Mouse (Mus musculus) heart, postnatal 36 days (tissue): ENCODE measurements around the gene Gm6993. TPM values are rescaled to one million over a fixed set of nuclear protein-coding genes. Genes with fewer than 3 reads are reported as not detected.

Source experiments
- DNase-seq, 2 experiments: peaks; one replicate each; pipeline ENCODE4 v3.0.0; 2021 to 2022
- intact Hi-C: fragments of 180-260 bp; cut with DNase I; formaldehyde crosslinking; loops from one replicate; pipeline ENCODE4 v1.15.1; 2025
- total RNA-seq, 2 experiments: library from RNA; stranded (reverse); gene quantifications; 2 replicates each; pipeline ENCODE4 v1.2.3; 2021

Gm6993 gene
- total RNA-seq: not detected

- intact Hi-C loops: no loop called here
Measured at GRCm38 (mm10) chr12:31240470-31240869, at the start of gene Gm6993. Gm6993 (plus strand) TSS chr12:31240770.

GRCm38 (mm10) chr12:31191329-31191954, 49.1 kb upstream of the Gm6993 start:
- intact Hi-C loops: loop anchor here (2.0 kb wide), 1 partner anchor 73 kb away; the partner anchor contains the start of gene Lamb1
- peak; percentile 71 to 78 for DNase-seq

More at GRCm38 (mm10) chr12:31240470-31240869, at the start of gene Gm6993:
- DNase-seq: no peak

DNA sequence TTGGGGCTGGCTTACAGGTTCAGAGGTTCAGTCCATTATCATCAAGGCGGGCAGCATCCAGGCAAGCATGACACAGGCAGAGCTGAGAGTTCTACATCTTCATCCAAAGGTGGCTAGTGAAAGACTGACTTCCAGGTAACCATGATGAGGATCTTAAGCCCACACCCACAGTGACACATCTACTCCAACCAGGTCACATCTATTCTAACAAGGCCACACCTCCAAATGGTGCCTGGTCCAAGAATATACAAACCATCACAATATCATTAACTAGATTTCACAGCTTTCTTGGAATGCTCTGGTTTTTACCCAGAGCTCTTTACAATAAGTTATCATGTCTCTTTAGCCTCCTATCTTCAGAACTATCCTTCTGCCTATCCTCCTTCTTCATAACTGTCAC, 38.1 kb upstream of the Gm6993 start:
- no peak for DNase-seq
- intact Hi-C loops: no loop called here

DNA sequence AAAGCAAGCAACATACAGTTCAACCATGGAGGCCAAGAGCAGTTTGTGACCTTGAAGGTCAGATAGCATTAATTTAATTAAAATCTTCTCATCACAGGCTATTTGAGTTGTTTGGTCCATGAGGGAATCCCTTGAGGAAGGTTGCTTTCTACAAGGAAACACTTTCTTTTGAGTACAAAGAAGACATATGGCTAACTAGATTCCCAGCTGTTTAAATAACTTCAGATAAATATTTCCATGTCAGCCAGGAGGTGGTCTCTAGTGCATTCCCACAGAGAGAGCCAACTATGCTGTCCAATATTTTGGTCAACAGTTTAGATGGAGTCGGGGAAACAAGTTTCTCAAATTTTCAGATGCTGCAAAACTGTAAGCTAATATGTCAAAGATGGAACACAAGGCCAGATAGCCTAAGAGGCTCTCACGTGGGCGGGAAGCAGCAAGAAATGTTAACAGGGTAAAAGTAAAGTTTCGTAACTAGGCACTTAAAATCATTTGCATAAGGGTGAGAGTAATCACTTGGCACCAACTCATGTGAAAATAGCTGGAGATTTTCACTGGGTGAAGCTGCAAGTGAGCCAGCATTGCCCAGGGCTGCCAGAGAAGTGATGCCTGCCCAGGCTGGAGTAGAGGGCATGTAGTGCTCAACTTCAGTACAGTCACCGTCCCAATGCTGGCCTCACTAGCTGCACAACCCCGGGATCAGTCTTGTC, 36.7 kb upstream of the Gm6993 start:
- intact Hi-C loops: no loop called here
- DNase-seq: peak in 1 of 2 experiments; percentile 31

DNA sequence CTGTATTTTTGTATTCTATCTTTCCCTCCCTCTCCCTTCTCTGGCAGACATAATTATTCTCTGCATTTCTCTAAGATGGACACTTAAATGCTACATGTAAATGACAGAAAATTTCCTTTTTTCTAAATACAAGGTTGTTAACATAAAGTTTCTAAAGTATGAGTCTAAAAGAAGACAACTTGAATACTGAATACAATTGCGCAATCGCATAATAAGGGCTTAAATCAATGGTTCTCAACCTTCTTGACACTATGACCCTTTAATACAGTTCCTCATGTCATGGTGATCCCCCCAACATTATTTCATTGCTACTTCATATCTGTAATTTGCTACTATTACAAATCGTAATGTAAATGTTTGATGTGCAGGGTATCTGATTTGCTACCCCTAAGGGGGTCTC, 35.7 kb upstream of the Gm6993 start:
- intact Hi-C loops: no loop called here
- no peak for DNase-seq

- intact Hi-C loops: no loop called here
- no peak for DNase-seq
Measured at GRCm38 (mm10) chr12:31205983-31206633, 34.5 kb upstream of the Gm6993 start.

DNA sequence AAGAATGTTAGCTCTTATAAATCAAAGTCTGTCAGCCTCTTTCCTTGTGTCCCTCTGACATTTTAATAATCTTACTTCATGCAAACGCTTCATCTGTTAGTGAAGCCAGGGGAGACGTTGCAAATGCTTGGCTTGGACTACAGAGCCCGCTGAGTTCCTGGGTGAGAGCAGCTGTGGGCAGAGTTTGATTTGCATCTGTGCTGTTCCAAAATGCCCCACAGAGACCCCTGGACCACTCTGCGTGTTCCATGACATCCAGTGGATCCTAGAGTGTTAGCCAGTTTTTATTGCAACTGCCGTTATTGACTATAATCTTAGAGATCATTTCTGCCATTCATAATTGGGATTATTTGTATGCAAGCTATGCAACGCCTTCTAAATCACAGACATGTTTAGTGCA, 31.8 kb upstream of the Gm6993 start:
- no peak for DNase-seq
- intact Hi-C loops: no loop called here

DNA sequence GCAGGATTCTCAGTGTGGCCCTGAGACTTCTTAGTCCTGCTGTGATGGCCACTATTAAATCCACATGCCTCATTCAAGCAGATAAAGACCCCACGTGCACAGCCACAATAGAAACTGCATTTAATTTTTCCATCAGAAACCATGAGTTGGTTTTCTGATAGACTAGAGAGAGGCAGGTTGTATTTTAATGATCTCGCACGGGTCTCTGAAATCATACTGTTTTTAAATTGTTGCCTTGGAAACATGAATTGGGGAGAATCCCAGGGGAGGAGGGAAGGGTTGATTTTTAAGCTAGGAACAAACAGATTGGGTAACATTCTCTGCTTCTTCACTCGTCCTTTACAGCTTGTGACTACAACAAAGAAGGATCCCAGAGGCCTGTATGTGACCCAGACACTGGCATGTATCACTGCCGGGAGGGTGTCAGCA, 31.2 kb upstream of the Gm6993 start:
- intact Hi-C loops: no loop called here
- DNase-seq: no peak

- intact Hi-C loops: loop anchor here (5.0 kb wide), 1 partner anchor 41 kb away; no protein-coding TSS in a partner anchor
- DNase-seq: peak; percentile 20 to 26
Measured at GRCm38 (mm10) chr12:31213556-31213955, 27.0 kb upstream of the Gm6993 start.

DNA sequence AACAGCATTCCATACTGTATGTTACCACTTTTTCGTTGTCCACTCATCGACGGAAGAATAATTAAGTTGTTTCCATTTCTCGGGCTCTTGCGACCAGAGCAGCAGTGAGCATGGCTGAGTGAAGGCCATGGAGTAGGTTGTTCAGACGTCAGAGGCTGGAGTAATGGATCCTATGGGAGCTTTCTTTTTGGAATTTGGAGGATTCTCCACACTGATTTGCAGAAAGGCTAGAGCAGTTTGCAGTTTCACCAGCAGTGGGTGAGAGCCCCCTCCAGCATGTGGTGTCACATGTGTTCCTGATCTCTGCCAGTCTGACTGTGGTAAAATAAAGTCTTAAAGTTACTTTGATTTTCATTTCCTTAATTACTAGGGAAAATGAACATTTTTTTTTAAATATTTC, 25.6 kb upstream of the Gm6993 start:
- intact Hi-C loops: no loop called here

GRCm38 (mm10) chr12:31217232-31217631, 23.3 kb upstream of the Gm6993 start:
- intact Hi-C loops: no loop called here
- DNase-seq: no peak

More for the DNA sequence above, 25.6 kb upstream of the Gm6993 start:
- DNase-seq: no peak

DNA sequence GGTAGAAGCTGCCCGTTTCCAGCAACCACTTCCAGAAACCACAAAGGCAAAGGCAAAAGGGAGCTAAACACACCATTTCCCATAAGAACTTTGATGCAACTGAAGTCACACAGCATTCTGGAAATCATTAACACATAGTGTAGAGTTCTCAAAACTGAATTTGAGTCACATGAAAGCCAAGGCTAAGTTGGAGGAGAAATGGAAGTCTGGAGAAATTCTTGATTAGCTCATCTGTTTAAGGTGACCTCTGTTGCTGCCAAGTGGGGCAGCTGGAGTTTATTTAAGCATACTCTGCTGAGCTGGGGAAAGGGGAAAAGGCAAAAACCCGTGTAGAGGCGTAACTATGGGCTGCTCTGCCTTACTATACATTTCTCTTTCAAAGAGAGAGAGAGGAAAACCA, 21.8 kb upstream of the Gm6993 start:
- DNase-seq: no peak
- intact Hi-C loops: no loop called here

- intact Hi-C loops: no loop called here
- DNase-seq: no peak
Measured at GRCm38 (mm10) chr12:31221522-31221921, 19.0 kb upstream of the Gm6993 start.

DNA sequence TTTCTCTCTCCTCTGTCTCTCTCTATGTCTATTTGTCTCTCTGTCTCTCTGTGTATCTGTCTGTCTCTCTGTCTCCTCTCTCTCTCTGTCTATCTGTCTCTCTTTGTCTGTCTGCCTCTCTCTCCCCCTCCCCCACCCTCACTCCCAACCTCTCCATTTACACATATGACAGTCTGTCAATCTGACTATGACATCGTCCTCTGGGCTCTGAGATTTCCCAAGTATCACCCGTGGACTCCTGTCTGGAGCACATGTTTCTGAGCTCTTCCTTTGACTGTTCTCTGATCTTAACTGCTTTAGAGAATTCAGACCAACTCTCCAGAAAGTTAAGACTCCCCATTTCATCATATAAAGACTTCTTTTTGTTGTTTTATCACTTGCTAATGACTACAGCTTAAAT, 18.3 kb upstream of the Gm6993 start:
- intact Hi-C loops: no loop called here
- no peak for DNase-seq

- intact Hi-C loops: no loop called here
- DNase-seq: no peak
Measured at GRCm38 (mm10) chr12:31222741-31223140, 17.8 kb upstream of the Gm6993 start.

DNA sequence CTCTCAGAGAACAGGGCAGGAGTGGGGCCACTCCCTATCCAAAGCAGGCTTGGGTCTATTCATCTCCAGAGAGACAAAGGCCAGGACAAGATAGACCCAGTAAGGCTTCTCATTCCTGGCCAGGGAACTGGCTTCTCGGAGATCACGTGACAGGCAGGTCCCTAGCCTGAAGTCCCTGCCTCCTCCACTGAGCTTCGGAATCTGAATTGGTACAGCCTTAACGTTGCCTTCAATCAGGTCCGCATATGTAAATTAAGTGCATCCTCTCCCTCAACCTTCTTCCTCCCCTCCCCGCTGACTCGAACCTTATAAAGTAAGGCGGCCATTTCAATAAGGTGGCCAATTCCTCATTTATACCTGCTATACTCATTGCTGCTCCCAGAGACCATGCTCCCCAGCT, 15.1 kb upstream of the Gm6993 start:
- intact Hi-C loops: no loop called here
- DNase-seq: no peak

GRCm38 (mm10) chr12:31227167-31227566, 13.4 kb upstream of the Gm6993 start:
- DNase-seq: no peak
- intact Hi-C loops: no loop called here

DNA sequence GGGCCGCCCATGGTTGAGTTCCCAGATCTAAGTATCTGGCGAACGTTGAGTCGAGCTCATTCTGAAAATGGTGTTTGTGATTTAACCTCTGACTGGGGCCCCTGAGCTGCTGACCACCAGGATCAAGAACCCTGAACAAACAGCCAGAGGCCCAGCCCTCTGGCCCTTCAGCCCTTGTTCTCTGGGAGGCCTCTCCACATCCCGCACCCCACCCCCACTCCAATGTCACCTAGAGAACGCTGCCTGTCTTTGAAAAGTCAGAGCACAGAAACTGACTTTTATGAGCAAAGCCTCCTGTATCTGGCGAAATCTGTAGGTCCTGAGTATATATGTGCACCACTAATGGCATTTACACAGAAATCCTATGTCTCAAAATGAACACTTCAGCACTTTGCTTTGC, 11.7 kb upstream of the Gm6993 start:
- no peak for DNase-seq
- intact Hi-C loops: no loop called here

DNA sequence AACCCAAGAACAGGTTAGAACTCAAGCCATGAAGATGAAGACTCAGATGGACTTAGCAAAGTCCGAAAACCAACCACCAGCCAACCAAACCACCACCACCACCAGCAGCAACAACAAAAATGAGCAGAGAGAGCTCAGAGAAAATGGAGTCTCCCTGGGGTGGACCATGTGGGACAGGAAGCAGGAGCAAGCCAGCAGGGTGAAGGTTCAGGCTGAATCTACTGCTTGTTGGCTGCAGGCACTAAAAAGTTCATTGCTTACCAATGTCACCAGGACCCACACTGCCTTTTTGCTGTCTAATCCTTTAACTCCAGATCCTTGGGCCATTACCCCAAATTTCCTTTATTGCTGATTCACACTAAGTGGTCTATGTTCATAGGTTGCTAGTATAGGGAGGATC, 7.9 kb upstream of the Gm6993 start:
- no peak for DNase-seq
- intact Hi-C loops: no loop called here

DNA sequence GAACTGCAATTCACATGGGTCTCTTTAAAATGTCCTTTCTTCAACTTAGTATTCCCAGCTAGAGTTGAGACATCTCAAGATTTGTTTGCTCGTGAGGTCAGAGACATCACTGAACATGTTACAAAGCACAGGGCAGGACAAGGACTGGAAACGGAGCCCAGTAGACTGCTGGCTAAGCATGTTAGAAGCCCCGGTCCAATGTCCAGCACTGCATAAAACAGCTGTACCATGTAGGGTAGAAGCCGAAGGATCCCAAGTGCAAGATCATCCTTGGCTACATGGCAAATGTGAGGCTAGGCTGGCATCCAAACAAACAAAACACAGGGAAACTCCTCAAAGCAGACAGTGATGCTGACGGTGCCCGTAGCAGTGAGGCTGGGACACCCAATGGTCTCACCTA, 5.6 kb upstream of the Gm6993 start:
- no peak for DNase-seq
- intact Hi-C loops: no loop called here

GRCm38 (mm10) chr12:31236861-31237595, 3.5 kb upstream of the Gm6993 start:
- no peak for DNase-seq
- intact Hi-C loops: no loop called here
